Mouse (Mus musculus) brain, adult 2 months (tissue): ENCODE data around the gene Ear14.
"Not testable (repeated sequence)": the region's sequence is repeated elsewhere in the genome, so short reads cannot be mapped to it uniquely, and the experiment has no call there.

Experiments
- DNase-seq: peaks from one replicate; pipeline ENCODE4 v3.0.0; 2011; ENCODE audit warnings: low read depth, low spot score

The Ear14 gene

GRCm38 (mm10) chr14:51203115-51203514 lies at the start of gene Ear14:
Gene Ear14, plus strand, starts transcription at chr14:51203391.
- DNase-seq = peak; percentile 16

GRCm38 (mm10) chr14:51156056-51156735 lies 47.0 kb upstream of the Ear14 start:
- no peak for DNase-seq

GRCm38 (mm10) chr14:51156736-51157068 lies 46.5 kb upstream of the Ear14 start:
- no peak for DNase-seq

- DNase-seq = no peak
Measured at GRCm38 (mm10) chr14:51157072-51157471, 46.1 kb upstream of the Ear14 start.

- DNase-seq = peak; percentile 21
Measured at GRCm38 (mm10) chr14:51161976-51162375, 41.2 kb upstream of the Ear14 start, which contains the start of gene Rnase2b. Gene Rnase2b, plus strand, starts transcription at chr14:51162260.

- not testable (repeated sequence) for DNase-seq
Measured at GRCm38 (mm10) chr14:51163323-51163722, 39.9 kb upstream of the Ear14 start.

- DNase-seq = no peak
Measured at GRCm38 (mm10) chr14:51165435-51165834, 37.8 kb upstream of the Ear14 start.

- DNase-seq = no peak
Measured at GRCm38 (mm10) chr14:51166068-51166467, 37.1 kb upstream of the Ear14 start.

GRCm38 (mm10) chr14:51172095-51172865 lies 30.9 kb upstream of the Ear14 start:
- peak; percentile 25 for DNase-seq

GRCm38 (mm10) chr14:51172947-51173346 lies 30.2 kb upstream of the Ear14 start:
- peak; percentile 33 for DNase-seq

GRCm38 (mm10) chr14:51173843-51174242 lies 29.3 kb upstream of the Ear14 start:
- peak; percentile 6 for DNase-seq

GRCm38 (mm10) chr14:51181051-51181450 lies 22.1 kb upstream of the Ear14 start:
- not testable (repeated sequence) for DNase-seq

- DNase-seq = no peak
Measured at GRCm38 (mm10) chr14:51195681-51196080, 7.5 kb upstream of the Ear14 start.

- no peak for DNase-seq
Measured at GRCm38 (mm10) chr14:51199098-51200023, 3.8 kb upstream of the Ear14 start, which contains the start of gene Ang2. Gene Ang2, minus strand, starts transcription at chr14:51199148.

GRCm38 (mm10) chr14:51200054-51200453 lies 3.1 kb upstream of the Ear14 start:
- peak; percentile 43 for DNase-seq

- DNase-seq = no peak
Measured at GRCm38 (mm10) chr14:51200466-51200865, 2.7 kb upstream of the Ear14 start.

- DNase-seq = not testable (repeated sequence)
Measured at GRCm38 (mm10) chr14:51220075-51220474, 16.9 kb downstream of the Ear14 start.

GRCm38 (mm10) chr14:51229657-51230056 lies 26.5 kb downstream of the Ear14 start:
- DNase-seq = peak; percentile 4

GRCm38 (mm10) chr14:51237488-51237887 lies 34.3 kb downstream of the Ear14 start:
- not testable (repeated sequence) for DNase-seq

- peak; percentile 80 for DNase-seq
Measured at GRCm38 (mm10) chr14:51240899-51241298, 37.7 kb downstream of the Ear14 start.

- no peak for DNase-seq
Measured at GRCm38 (mm10) chr14:51247736-51248135, 44.5 kb downstream of the Ear14 start.

GRCm38 (mm10) chr14:51250348-51250747 lies 47.2 kb downstream of the Ear14 start:
- no peak for DNase-seq
